Mouse (Mus musculus): ENCODE results near the gene Anp32e. TPM values are rescaled to one million over a fixed set of nuclear protein-coding genes. Genes with fewer than 3 reads are reported as not detected.
"Not testable (repeated sequence)": the region's sequence is repeated elsewhere in the genome, so short reads cannot be mapped to it uniquely, and the experiment has no call there.

Gene Anp32e
- polyA plus RNA-seq, 1 experiment from 2014 or later, result 78.3 TPM

- no peaks in the 10 kb centered on the region for H3K9me3 ChIP-seq (ENCODE audit: control insufficient read depth, low read length)
- 92% methylated on average over 4 of the region's 4 CpGs for WGBS
- H3K4me1 ChIP-seq (ENCODE audit: control insufficient read depth, insufficient read depth, low read length), result no peaks in the 10 kb centered on the region
- ATAC-seq (ENCODE audit: low FRiP score, low TSS enrichment), result no peak
- H3K4me2 ChIP-seq (replicated peaks; ENCODE audit: low read depth, low read length), result no peak overlapping the region
- H3K9ac ChIP-seq (ENCODE audit: low read depth, low read length), result no peak overlapping the region
- H3K4me3 ChIP-seq (ENCODE audit: low read length), result no peak overlapping the region
- no peak overlapping the region for H3K27ac ChIP-seq (ENCODE audit: low read depth, low read length)
- no peaks in the 10 kb centered on the region for H3K27me3 ChIP-seq (ENCODE audit: control insufficient read depth, insufficient read depth, low read length)
- H3K36me3 ChIP-seq (ENCODE audit: control insufficient read depth, insufficient read depth, low read length), result no peaks in the 10 kb centered on the region
These were observed 14.3 kb upstream of the Anp32e start for GRCm38 (mm10) chr3:95914706-95915105.

DNA sequence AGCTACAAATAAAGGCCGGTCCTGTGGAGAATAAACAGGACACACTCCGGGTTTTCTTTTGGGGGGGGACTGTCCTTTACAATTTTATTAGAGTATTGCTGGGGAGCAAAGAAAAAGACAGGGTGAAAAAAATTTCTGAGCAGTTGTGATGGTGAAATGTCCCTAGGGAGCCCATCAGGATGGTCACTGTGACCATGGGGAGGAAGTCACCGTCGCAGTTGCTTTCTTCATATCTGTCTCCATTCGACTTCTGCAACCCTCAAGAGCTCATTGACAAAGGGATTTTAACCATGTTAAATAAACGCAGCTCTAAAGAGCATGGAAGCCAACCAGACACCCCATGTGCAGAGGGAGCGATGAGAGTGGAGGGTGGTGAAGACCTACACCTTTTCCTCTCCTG lies 12.3 kb upstream of the Anp32e start:
- no peak for ATAC-seq (ENCODE audit: low FRiP score, low TSS enrichment)
- Histone ChIP-seq H3K36me3 (ENCODE audit: control insufficient read depth, insufficient read depth, low read length) (no peaks in the 10 kb centered on the region), H3K9ac (ENCODE audit: low read depth, low read length) (no peak overlapping the region), H3K4me2 (replicated peaks; ENCODE audit: low read depth, low read length) (no peak overlapping the region), H3K4me3 (ENCODE audit: low read length) (no peak overlapping the region), H3K9me3 (ENCODE audit: control insufficient read depth, low read length) (no peaks in the 10 kb centered on the region), H3K27ac (ENCODE audit: low read depth, low read length) (no peak overlapping the region), H3K27me3 (ENCODE audit: control insufficient read depth, insufficient read depth, low read length) (no peaks in the 10 kb centered on the region), H3K4me1 (ENCODE audit: control insufficient read depth, insufficient read depth, low read length) (no peaks in the 10 kb centered on the region)
- WGBS, result 77% methylated on average over 7 of the region's 7 CpGs

- not testable (repeated sequence) for H3K4me2 ChIP-seq (replicated peaks; ENCODE audit: low read depth, low read length)
These were observed 8.5 kb upstream of the Anp32e start for GRCm38 (mm10) chr3:95920532-95920931.

GRCm38 (mm10) chr3:95923429-95923828 lies 5.6 kb upstream of the Anp32e start:
- not testable (repeated sequence) for H3K27ac ChIP-seq (ENCODE audit: low read depth, low read length); H3K4me3 ChIP-seq (ENCODE audit: low read length); H3K4me1 ChIP-seq (ENCODE audit: control insufficient read depth, insufficient read depth, low read length); H3K4me2 ChIP-seq (replicated peaks; ENCODE audit: low read depth, low read length); H3K9me3 ChIP-seq (ENCODE audit: control insufficient read depth, low read length); H3K9ac ChIP-seq (ENCODE audit: low read depth, low read length); ATAC-seq (ENCODE audit: low FRiP score, low TSS enrichment); H3K36me3 ChIP-seq (ENCODE audit: control insufficient read depth, insufficient read depth, low read length); H3K27me3 ChIP-seq (ENCODE audit: control insufficient read depth, insufficient read depth, low read length)
- WGBS, result 90% methylated on average over 7 of the region's 7 CpGs

More at GRCm38 (mm10) chr3:95920532-95920931, 8.5 kb upstream of the Anp32e start:
- not testable (repeated sequence) for H3K36me3 ChIP-seq (ENCODE audit: control insufficient read depth, insufficient read depth, low read length); H3K27ac ChIP-seq (ENCODE audit: low read depth, low read length); H3K9me3 ChIP-seq (ENCODE audit: control insufficient read depth, low read length); H3K27me3 ChIP-seq (ENCODE audit: control insufficient read depth, insufficient read depth, low read length); H3K4me1 ChIP-seq (ENCODE audit: control insufficient read depth, insufficient read depth, low read length); H3K4me3 ChIP-seq (ENCODE audit: low read length); ATAC-seq (ENCODE audit: low FRiP score, low TSS enrichment); H3K9ac ChIP-seq (ENCODE audit: low read depth, low read length)
- WGBS, result 48% methylated on average over 2 of the region's 2 CpGs

DNA sequence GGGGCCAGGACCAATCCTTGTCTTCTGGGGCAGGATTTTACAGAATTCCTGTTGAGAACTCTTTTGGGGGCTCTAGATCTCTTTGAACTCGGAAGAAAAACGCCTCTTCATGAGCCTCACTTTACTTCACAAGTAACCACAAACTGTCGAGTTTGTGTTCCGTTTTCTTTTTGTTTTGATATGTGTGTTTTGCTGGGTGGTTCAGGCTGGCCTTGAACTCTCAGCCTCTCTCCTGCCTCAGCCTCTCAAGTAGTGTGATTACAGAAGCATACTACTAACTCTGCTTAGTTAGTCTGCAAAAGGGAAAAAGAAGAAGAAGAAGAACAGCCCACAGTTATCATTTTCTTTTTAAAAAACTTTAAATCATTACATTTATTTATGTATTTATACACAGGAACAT lies 4.9 kb upstream of the Anp32e start:
- Histone ChIP-seq H3K9ac (ENCODE audit: low read depth, low read length) (no peak overlapping the region), H3K36me3 (ENCODE audit: control insufficient read depth, insufficient read depth, low read length) (no peaks in the 10 kb centered on the region), H3K4me2 (replicated peaks; ENCODE audit: low read depth, low read length) (no peak overlapping the region), H3K4me1 (ENCODE audit: control insufficient read depth, insufficient read depth, low read length) (no peaks in the 10 kb centered on the region), H3K4me3 (ENCODE audit: low read length) (no peak overlapping the region), H3K27me3 (ENCODE audit: control insufficient read depth, insufficient read depth, low read length) (no peaks in the 10 kb centered on the region), H3K9me3 (ENCODE audit: control insufficient read depth, low read length) (no peaks in the 10 kb centered on the region), H3K27ac (ENCODE audit: low read depth, low read length) (no peak overlapping the region)
- ATAC-seq (ENCODE audit: low FRiP score, low TSS enrichment), result no peak
- WGBS, result 75% methylated on average over 4 of the region's 4 CpGs

DNA sequence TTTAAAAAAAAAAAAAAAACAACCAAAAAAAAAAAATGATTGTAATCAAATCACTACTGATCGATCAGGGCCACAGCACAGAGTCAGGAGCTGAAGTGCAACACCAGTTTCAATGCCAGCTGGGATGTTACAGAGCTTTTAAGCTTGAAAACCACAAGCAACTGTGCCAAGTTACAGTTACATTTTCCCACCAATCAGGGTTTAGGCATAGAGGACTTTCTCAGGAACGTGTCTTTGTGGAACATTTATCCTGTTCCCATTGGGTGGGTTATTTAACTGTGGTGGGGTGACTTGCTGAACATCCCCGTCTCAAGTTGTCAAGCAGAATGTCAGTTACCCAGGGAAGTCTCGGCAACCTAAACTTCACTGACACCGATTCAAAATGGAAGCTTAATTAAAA lies 4.0 kb upstream of the Anp32e start:
- no peak overlapping the region for H3K9ac ChIP-seq (ENCODE audit: low read depth, low read length)
- H3K27ac ChIP-seq (ENCODE audit: low read depth, low read length), result no peak overlapping the region
- H3K4me3 ChIP-seq (ENCODE audit: low read length), result no peak overlapping the region
- H3K9me3 ChIP-seq (ENCODE audit: control insufficient read depth, low read length), result no peaks in the 10 kb centered on the region
- WGBS, result 85% methylated on average over 5 of the region's 5 CpGs
- no peak overlapping the region for H3K4me2 ChIP-seq (replicated peaks; ENCODE audit: low read depth, low read length)
- no peaks in the 10 kb centered on the region for H3K36me3 ChIP-seq (ENCODE audit: control insufficient read depth, insufficient read depth, low read length)
- H3K4me1 ChIP-seq (ENCODE audit: control insufficient read depth, insufficient read depth, low read length), result no peaks in the 10 kb centered on the region
- no peak for ATAC-seq (ENCODE audit: low FRiP score, low TSS enrichment)
- no peaks in the 10 kb centered on the region for H3K27me3 ChIP-seq (ENCODE audit: control insufficient read depth, insufficient read depth, low read length)

- no peak for ATAC-seq (ENCODE audit: low FRiP score, low TSS enrichment)
- H3K4me3 ChIP-seq (ENCODE audit: low read length), result peak overlapping the region; percentile 80
- H3K4me1 ChIP-seq (ENCODE audit: control insufficient read depth, insufficient read depth, low read length), result 0 out of 2 replicates have a peak, but pooled peaks cover 7% of the 10 kb centered on the region
- H3K27ac ChIP-seq (ENCODE audit: low read depth, low read length), result peak overlapping the region; percentile 79; the same call in 1 of the 2 replicates
- no peaks in the 10 kb centered on the region for H3K27me3 ChIP-seq (ENCODE audit: control insufficient read depth, insufficient read depth, low read length)
- H3K9me3 ChIP-seq (ENCODE audit: control insufficient read depth, low read length), result no peaks in the 10 kb centered on the region
- 63% methylated on average over 6 of the region's 6 CpGs for WGBS
- H3K9ac ChIP-seq (ENCODE audit: low read depth, low read length), result peak overlapping the region; percentile 73
- H3K36me3 ChIP-seq (ENCODE audit: control insufficient read depth, insufficient read depth, low read length), result no peaks in the 10 kb centered on the region
- H3K4me2 ChIP-seq (replicated peaks; ENCODE audit: low read depth, low read length), result peak overlapping the region; percentile 61
These were observed 787 bp upstream of the Anp32e start for GRCm38 (mm10) chr3:95928261-95928657.

- Histone ChIP-seq H3K4me2 (replicated peaks; ENCODE audit: low read depth, low read length) (peak overlapping the region; percentile 74), H3K27me3 (ENCODE audit: control insufficient read depth, insufficient read depth, low read length) (no peaks in the 10 kb centered on the region), H3K4me3 (ENCODE audit: low read length) (peak overlapping the region; percentile 80), H3K9me3 (ENCODE audit: control insufficient read depth, low read length) (no peaks in the 10 kb centered on the region), H3K4me1 (ENCODE audit: control insufficient read depth, insufficient read depth, low read length) (0 out of 2 replicates have a peak, but pooled peaks cover 7% of the 10 kb centered on the region), H3K36me3 (ENCODE audit: control insufficient read depth, insufficient read depth, low read length) (peaks cover 15% of the 10 kb centered on the region), H3K9ac (ENCODE audit: low read depth, low read length) (peak overlapping the region; percentile 99), H3K27ac (ENCODE audit: low read depth, low read length) (peak overlapping the region; percentile 92)
- under 1% methylated on average over 71 of the region's 105 CpGs for WGBS
- peak; percentile 23 for ATAC-seq (ENCODE audit: low FRiP score, low TSS enrichment)
These were observed 780 bp downstream of the Anp32e start for GRCm38 (mm10) chr3:95929581-95930470.

GRCm38 (mm10) chr3:95930471-95930789 lies 1.4 kb downstream of the Anp32e start:
- ATAC-seq (ENCODE audit: low FRiP score, low TSS enrichment), result no peak
- 0 out of 2 replicates have a peak, but pooled peaks cover 7% of the 10 kb centered on the region for H3K4me1 ChIP-seq (ENCODE audit: control insufficient read depth, insufficient read depth, low read length)
- H3K4me3 ChIP-seq (ENCODE audit: low read length), result peak overlapping the region; percentile 80
- H3K27me3 ChIP-seq (ENCODE audit: control insufficient read depth, insufficient read depth, low read length), result no peaks in the 10 kb centered on the region
- H3K9ac ChIP-seq (ENCODE audit: low read depth, low read length), result peak overlapping the region; percentile 99
- WGBS, result 3% methylated on average over 5 of the region's 5 CpGs
- no peaks in the 10 kb centered on the region for H3K9me3 ChIP-seq (ENCODE audit: control insufficient read depth, low read length)
- H3K4me2 ChIP-seq (replicated peaks; ENCODE audit: low read depth, low read length), result peak overlapping the region; percentile 74
- H3K27ac ChIP-seq (ENCODE audit: low read depth, low read length), result peak overlapping the region; percentile 92
- H3K36me3 ChIP-seq (ENCODE audit: control insufficient read depth, insufficient read depth, low read length), result peaks cover 20% of the 10 kb centered on the region
